In genomic region chr3:122210846-122211245, GRCm38 (mm10) we compare ENCODE assay signal across 22 mouse cellular contexts.
"Had no signal": no experiment of that assay in that cellular context is flagged by ENCODE, and none has a peak within 500 bp of the region (broad histone marks: within the 10 kb centered on the region; RNA-seq: fewer than 3 reads in every experiment).

No protein-coding gene starts in this region.

- H3K4me3 ChIP-seq: kidney, embryonic 15.5 days; layer of hippocampus, adult 2 months; limb, embryonic 10.5 days; limb, embryonic 13.5 days; liver, embryonic 13.5 days; midbrain, embryonic 10.5 days; midbrain, embryonic 13.5 days; myocyte; neural tube, embryonic 13.5 days had no signal

- H3K36me3 ChIP-seq: kidney, embryonic 15.5 days; limb, embryonic 10.5 days; limb, embryonic 13.5 days; liver, embryonic 13.5 days; midbrain, embryonic 10.5 days; midbrain, embryonic 13.5 days; neural tube, embryonic 13.5 days had no signal

- H3K27ac ChIP-seq: hindbrain, postnatal 0 days; kidney, embryonic 15.5 days; layer of hippocampus, adult 2 months; limb, embryonic 10.5 days; limb, embryonic 13.5 days; liver, embryonic 13.5 days; macrophage; midbrain, embryonic 10.5 days; midbrain, embryonic 13.5 days; neural tube, embryonic 13.5 days had no signal

- H3K9me3 ChIP-seq: kidney, embryonic 15.5 days; limb, embryonic 10.5 days; limb, embryonic 13.5 days; liver, embryonic 13.5 days; midbrain, embryonic 10.5 days; midbrain, embryonic 13.5 days; neural tube, embryonic 13.5 days had no signal

- H3K4me2 ChIP-seq: kidney, embryonic 15.5 days; limb, embryonic 13.5 days; liver, embryonic 13.5 days; midbrain, embryonic 13.5 days; neural tube, embryonic 13.5 days had no signal

- H3K9ac ChIP-seq: kidney, embryonic 15.5 days; limb, embryonic 13.5 days; liver, embryonic 13.5 days; midbrain, embryonic 13.5 days; neural tube, embryonic 13.5 days had no signal

- DNase-seq: kidney, adult 18-20 months; layer of hippocampus, adult 9-11 months; liver; liver, embryonic 13.5 days; lung, postnatal 14 days; retina, postnatal 1 day; right cerebral cortex, postnatal 25 days; spleen, adult 18-20 months; thymus, postnatal 25 days had no signal

- H3K4me1 ChIP-seq: limb, embryonic 13.5 days; midbrain, embryonic 13.5 days; neural tube, embryonic 13.5 days had no signal

- ATAC-seq: hindbrain, postnatal 0 days; inflammation-experienced regulatory T-cells, adult 6 months; intestine, embryonic 16.5 days; midbrain, embryonic 13.5 days; midbrain, embryonic 16.5 days had no signal

- H3K27me3 ChIP-seq: kidney, embryonic 15.5 days; limb, embryonic 13.5 days; liver, embryonic 13.5 days; midbrain, embryonic 13.5 days; neural tube, embryonic 13.5 days had no signal
